Comparison of ENCODE assay signal across 8 mouse cellular contexts in genomic region chr19:46499836-46500580, GRCm38 (mm10). TPM values are rescaled to one million over a fixed set of nuclear protein-coding genes. Genes with fewer than 3 reads are reported as not detected.
DNase-seq lines count a peak whose midpoint lies in the region; ATAC-seq and TF ChIP-seq lines count a peak whose summit lies in the region.

No protein-coding gene starts in this region.

- H3K9me3 ChIP-seq in embryonic facial prominence, embryonic 13.5 days, result no peaks in the 10 kb centered on the region
- H3K9me3 ChIP-seq in limb, embryonic 12.5 days, result no peaks in the 10 kb centered on the region
- H3K9me3 ChIP-seq in midbrain, embryonic 15.5 days, result no peaks in the 10 kb centered on the region

- H3K4me1 ChIP-seq in embryonic facial prominence, embryonic 13.5 days, result peaks cover 23% of the 10 kb centered on the region
- H3K4me1 ChIP-seq in kidney, adult 2 months (ENCODE audit: control insufficient read depth, insufficient read depth, low read length), result peaks cover 10% of the 10 kb centered on the region
- peaks cover 27% of the 10 kb centered on the region for H3K4me1 ChIP-seq in limb, embryonic 12.5 days (replicated peaks)
- H3K4me1 ChIP-seq in midbrain, embryonic 15.5 days, result peaks cover 19% of the 10 kb centered on the region
- peaks cover 8% of the 10 kb centered on the region; the same call in 1 of the 2 replicates for H3K4me1 ChIP-seq in spleen, adult 2 months (ENCODE audit: control insufficient read depth, insufficient read depth, insufficient read length)

- H3K36me3 ChIP-seq in embryonic facial prominence, embryonic 13.5 days, result 0 out of 2 replicates have a peak, but pooled peaks cover 3% of the 10 kb centered on the region
- no peaks in the 10 kb centered on the region for H3K36me3 ChIP-seq in kidney, adult 2 months (ENCODE audit: control insufficient read depth, insufficient read depth, low read length)
- H3K36me3 ChIP-seq in limb, embryonic 12.5 days, result no peaks in the 10 kb centered on the region
- H3K36me3 ChIP-seq in midbrain, embryonic 15.5 days (replicated peaks), result no peaks in the 10 kb centered on the region
- H3K36me3 ChIP-seq in spleen, adult 2 months (ENCODE audit: control insufficient read depth, insufficient read depth, low read length), result no peaks in the 10 kb centered on the region

- no peak for TF ChIP-seq CTCF in kidney, adult 2 months (conservative IDR thresholded peaks at IDR 0.05; ENCODE audit: insufficient read depth, insufficient read length, low read depth, low read length)
- no peak for TF ChIP-seq CTCF in spleen, adult 2 months (IDR thresholded peaks at IDR 0.05; ENCODE audit: extremely low read depth, insufficient read depth, insufficient read length, insufficient replicate concordance)

- DNase-seq in 3134 (ENCODE audit: extremely low read depth, insufficient read length, low spot score), result peak; percentile 94
- DNase-seq in adrenal gland, postnatal 36 days, result peak; percentile 95 to 98
- DNase-seq in heart, adult 18-20 months, result peak; percentile 98 to 99
- peak; percentile 100 for DNase-seq in kidney, adult 2 months
- peak; percentile 97 to 99 for DNase-seq in spleen, adult 2 months (ENCODE audit: low read depth in 1 of 2, low spot score in 2 of 2)

- ATAC-seq in embryonic facial prominence, embryonic 13.5 days (ENCODE audit: insufficient number of reproducible peaks, insufficient read depth, low FRiP score, low TSS enrichment, low read depth), result peak; percentile 80
- ATAC-seq in limb, embryonic 12.5 days (ENCODE audit: insufficient number of reproducible peaks, insufficient read depth, low FRiP score, low TSS enrichment, low read depth), result peak; percentile 84
- ATAC-seq in midbrain, embryonic 15.5 days (replicated peaks), result peak; percentile 89

- peak overlapping the region; percentile 89 for H3K4me3 ChIP-seq in embryonic facial prominence, embryonic 13.5 days
- H3K4me3 ChIP-seq in kidney, adult 2 months (ENCODE audit: insufficient read depth, low read depth, low read length), result peak overlapping the region; percentile 79
- H3K4me3 ChIP-seq in limb, embryonic 12.5 days (replicated peaks), result peak overlapping the region; percentile 88
- peak overlapping the region; percentile 93 for H3K4me3 ChIP-seq in midbrain, embryonic 15.5 days
- H3K4me3 ChIP-seq in spleen, adult 2 months (ENCODE audit: extremely low read depth, insufficient read depth, insufficient read length), result peak overlapping the region; percentile 65

- peak overlapping the region; percentile 99 for H3K27ac ChIP-seq in embryonic facial prominence, embryonic 13.5 days
- peak overlapping the region; percentile 99 for H3K27ac ChIP-seq in kidney, adult 2 months (ENCODE audit: insufficient read depth, low read depth, low read length)
- peak overlapping the region; percentile 98 for H3K27ac ChIP-seq in limb, embryonic 12.5 days
- H3K27ac ChIP-seq in midbrain, embryonic 15.5 days, result peak overlapping the region; percentile 100
- peak overlapping the region; percentile 99 for H3K27ac ChIP-seq in spleen, adult 2 months (ENCODE audit: insufficient read depth, low read length)

- H3K9ac ChIP-seq in embryonic facial prominence, embryonic 13.5 days, result peak overlapping the region; percentile 95
- peak overlapping the region; percentile 79 for H3K9ac ChIP-seq in limb, embryonic 12.5 days (replicated peaks)
- peak overlapping the region; percentile 96 for H3K9ac ChIP-seq in midbrain, embryonic 15.5 days

- under 1% methylated on average over 49 of the region's 52 CpGs for WGBS in embryonic facial prominence, embryonic 13.5 days
- 1% methylated on average over 48 of the region's 52 CpGs for WGBS in kidney, adult 2 months
- WGBS in limb, embryonic 12.5 days, result under 1% methylated on average over 52 of the region's 52 CpGs
- WGBS in midbrain, embryonic 15.5 days, result under 1% methylated on average over 49 of the region's 52 CpGs
- under 1% methylated on average over 47 of the region's 52 CpGs for WGBS in spleen, adult 2 months

- H3K4me2 ChIP-seq in embryonic facial prominence, embryonic 13.5 days, result peak overlapping the region; percentile 98
- H3K4me2 ChIP-seq in limb, embryonic 12.5 days, result peak overlapping the region; percentile 99
- H3K4me2 ChIP-seq in midbrain, embryonic 15.5 days, result peak overlapping the region; percentile 72

- H3K27me3 ChIP-seq in embryonic facial prominence, embryonic 13.5 days, result no peaks in the 10 kb centered on the region
- H3K27me3 ChIP-seq in kidney, adult 2 months (replicated peaks; ENCODE audit: control insufficient read depth, insufficient read depth, low read length), result no peaks in the 10 kb centered on the region
- no peaks in the 10 kb centered on the region for H3K27me3 ChIP-seq in limb, embryonic 12.5 days
- H3K27me3 ChIP-seq in midbrain, embryonic 15.5 days (replicated peaks), result no peaks in the 10 kb centered on the region
- H3K27me3 ChIP-seq in spleen, adult 2 months (ENCODE audit: control insufficient read depth, insufficient read depth, low read length), result no peaks in the 10 kb centered on the region

- TF ChIP-seq POLR2A in kidney, adult 2 months (IDR thresholded peaks at IDR 0.05; ENCODE audit: low read depth, low read length), result peak; percentile 17
- peak; percentile 41 for TF ChIP-seq POLR2A in spleen, adult 2 months (IDR thresholded peaks at IDR 0.05; ENCODE audit: low read depth, low read length)

RNA-seq across cellular contexts. Expression of gene Trim8, which starts 1.5 kb away (rescaled TPM):
- 10 to 100 TPM; 47.3 to 53.3 TPM for total RNA-seq in adrenal gland, postnatal 36 days (2021)
- polyA plus RNA-seq in embryonic facial prominence, embryonic 13.5 days (2015; fragmentation: Nextera tagmentation; extraction: Ambion mirVana), result 16.7 and 17.6 TPM in 2 replicates
- total RNA-seq in heart, adult 18-20 months (2021), result 10 to 100 TPM; 33.9 to 38.8 TPM
- 41.3 and 43.6 TPM in 2 replicates for polyA plus RNA-seq in kidney, adult 2 months (2012; rRNA removed)
- 17.3 and 21.5 TPM in 2 replicates for polyA plus RNA-seq in limb, embryonic 12.5 days (2016; fragmentation: Nextera tagmentation; extraction: Ambion mirVana)
- polyA plus RNA-seq in midbrain, embryonic 15.5 days (2015; fragmentation: Nextera tagmentation; extraction: Ambion mirVana), result 29.9 and 30.5 TPM in 2 replicates
- polyA plus RNA-seq in spleen, adult 2 months (2012; rRNA removed), result 47.1 and 58.4 TPM in 2 replicates

Comparison
In these comparisons a context has a peak if more than half of its experiments do, and no peak if none do; other contexts are left out.
1. Peak in every context shown above with its lines: DNase-seq, ATAC-seq, H3K4me3 ChIP-seq and H3K27ac ChIP-seq.